Mouse (Mus musculus) CH12.LX (cell line): ENCODE results near the gene Arrdc2. TPM values are rescaled to one million over a fixed set of nuclear protein-coding genes. Genes with fewer than 3 reads are reported as not detected.

Experiments used
- DNase-seq: peaks from one replicate; pipeline ENCODE4 v3.0.0-alpha.2; 2013; ENCODE audit errors: extremely low read depth
- H3K27ac ChIP-seq: 2 replicates; pipeline ENCODE4 v1.5.1; 2012; ENCODE audit warnings: low read depth, mild to moderate bottlenecking, control low read depth, moderate library complexity; ENCODE audit not compliant: insufficient read depth
- H3K27me3 ChIP-seq: replicated peaks from 2 replicates; pipeline ENCODE3; 2012; ENCODE audit warnings: inconsistent platforms
- H3K36me3 ChIP-seq, 2 experiments: replicated peaks in 1 of 2; 2 replicates each; pipeline versions ENCODE3 to v1.6.1; 2012; ENCODE audit warnings: inconsistent platforms in 1 of 2, low read length in 1 of 2, mild to moderate bottlenecking in 1 of 2, mixed read lengths in 1 of 2, moderate library complexity in 1 of 2; ENCODE audit not compliant: control insufficient read depth in 1 of 2, insufficient read depth in 1 of 2
- H3K4me1 ChIP-seq, 2 experiments: 2 replicates each; pipeline ENCODE4 v1.6.1; 2012; ENCODE audit warnings: inconsistent platforms in 1 of 2, moderate library complexity in 1 of 2; ENCODE audit not compliant: insufficient read depth in 2 of 2, control insufficient read depth in 1 of 2
- H3K4me2 ChIP-seq: 2 replicates; pipeline ENCODE4 v1.6.1; 2012; ENCODE audit warnings: low read depth, mild to moderate bottlenecking, control low read depth; ENCODE audit not compliant: poor library complexity, insufficient read depth, severe bottlenecking
- H3K4me3 ChIP-seq, 3 experiments: fragments of 150-350 bp in 1 of 3; sonication (generic) in 1 of 3; replicated peaks in 1 of 3; 2 replicates each; pipeline versions ENCODE3 to v1.5.1; 2011 to 2012; ENCODE audit warnings: low read depth in 2 of 3, low read length in 2 of 3, mild to moderate bottlenecking in 2 of 3, moderate library complexity in 2 of 3, control low read depth in 1 of 3, improper control_type of control experiment in 1 of 3, inconsistent platforms in 1 of 3, mixed read lengths in 1 of 3; ENCODE audit not compliant: poor library complexity in 1 of 3
- H3K79me2 ChIP-seq: replicated peaks from 2 replicates; pipeline ENCODE4 v1.6.1; 2012; ENCODE audit warnings: mild to moderate bottlenecking, moderate library complexity; ENCODE audit not compliant: control insufficient read depth, poor library complexity, insufficient read depth, severe bottlenecking; ENCODE audit errors: extremely low read depth
- H3K9ac ChIP-seq: 2 replicates; pipeline ENCODE4 v1.6.1; 2012; ENCODE audit warnings: low read depth, mild to moderate bottlenecking, control low read depth, moderate library complexity; ENCODE audit not compliant: insufficient read depth
- H3K9me3 ChIP-seq: replicated peaks from 2 replicates; pipeline ENCODE3; 2012; ENCODE audit warnings: low read length, inconsistent platforms, mixed read lengths
- CHD2 ChIP-seq: IDR thresholded peaks from 2 replicates; pipeline ENCODE4 v1.6.1; 2011; ENCODE audit warnings: low read length, improper control_type of control experiment
- E2F4 ChIP-seq: IDR thresholded peaks from 2 replicates; pipeline ENCODE4 v1.6.1; 2011; ENCODE audit warnings: low read depth, low read length, improper control_type of control experiment; ENCODE audit not compliant: insufficient replicate concordance
- ELF1 ChIP-seq: IDR thresholded peaks from 2 replicates; pipeline ENCODE4 v1.6.1; 2014; ENCODE audit warnings: low read depth, mild to moderate bottlenecking, inconsistent platforms, low read length, improper control_type of control experiment
- EP300 ChIP-seq: IDR thresholded peaks from 2 replicates; pipeline ENCODE4 v1.6.1; 2011; ENCODE audit warnings: low read length, improper control_type of control experiment
- HCFC1 ChIP-seq: IDR thresholded peaks from 2 replicates; pipeline ENCODE4 v1.6.1; 2012; ENCODE audit warnings: low read depth, mild to moderate bottlenecking, inconsistent platforms, low read length, improper control_type of control experiment
- JUND ChIP-seq: conservative IDR thresholded peaks from 2 replicates; pipeline ENCODE4 v1.6.1; 2011; ENCODE audit warnings: low read depth, low read length, improper control_type of control experiment
- MAFK ChIP-seq: IDR thresholded peaks from 2 replicates; pipeline ENCODE4 v1.6.1; 2011; ENCODE audit warnings: low read length, improper control_type of control experiment; ENCODE audit not compliant: insufficient replicate concordance
- MAX ChIP-seq: IDR thresholded peaks from 2 replicates; pipeline ENCODE4 v1.6.1; 2011; ENCODE audit warnings: low read length, improper control_type of control experiment
- MAZ ChIP-seq: IDR thresholded peaks from 2 replicates; pipeline ENCODE4 v1.6.1; 2012; ENCODE audit warnings: low read depth, mild to moderate bottlenecking, inconsistent platforms, low read length, improper control_type of control experiment, moderate library complexity
- MYC ChIP-seq: IDR thresholded peaks from 2 replicates; pipeline ENCODE4 v1.6.1; 2011; ENCODE audit warnings: low read depth, mild to moderate bottlenecking, improper control_type of control experiment, low read length
- NELFE ChIP-seq: IDR thresholded peaks from 2 replicates; pipeline ENCODE4 v1.6.1; 2011; ENCODE audit warnings: low read depth, low read length, improper control_type of control experiment
- POLR2A ChIP-seq: IDR thresholded peaks from 2 replicates; pipeline ENCODE4 v1.6.1; 2011; ENCODE audit warnings: low read depth, mild to moderate bottlenecking, improper control_type of control experiment, low read length
- POLR2AphosphoS2 ChIP-seq: IDR thresholded peaks from 2 replicates; pipeline ENCODE4 v1.6.1; 2011; ENCODE audit warnings: low read depth, low read length, improper control_type of control experiment
- RAD21 ChIP-seq: IDR thresholded peaks from 2 replicates; pipeline ENCODE4 v1.6.1; 2011; ENCODE audit warnings: low read depth, mild to moderate bottlenecking, low read length, improper control_type of control experiment, moderate library complexity
- SIN3A ChIP-seq: IDR thresholded peaks from 2 replicates; pipeline ENCODE4 v1.6.1; 2012; ENCODE audit warnings: low read length, improper control_type of control experiment, inconsistent platforms
- SMC3 ChIP-seq: IDR thresholded peaks from 2 replicates; pipeline ENCODE4 v1.6.1; 2011; ENCODE audit warnings: low read depth, low read length, improper control_type of control experiment
- TCF12 ChIP-seq: IDR thresholded peaks from 2 replicates; pipeline ENCODE4 v1.6.1; 2014; ENCODE audit warnings: low read depth, mild to moderate bottlenecking, inconsistent platforms, low read length, improper control_type of control experiment
- ZKSCAN1 ChIP-seq: IDR thresholded peaks from 2 replicates; pipeline ENCODE4 v1.6.1; 2012; ENCODE audit warnings: low read depth, inconsistent platforms, low read length, improper control_type of control experiment, borderline replicate concordance
- ZMIZ1 ChIP-seq: IDR thresholded peaks from 2 replicates; pipeline ENCODE4 v1.6.1; 2012; ENCODE audit warnings: low read depth, mild to moderate bottlenecking, inconsistent platforms, low read length, improper control_type of control experiment
- dilution Hi-C: fragments of 300-500 bp; cut with MboI; formaldehyde crosslinking; loops from 2 replicates; pipeline ENCODE4 v1.14.3; 2020; ENCODE audit warnings: low sequenced_read_pairs; ENCODE audit not compliant: extremely low pct_unique_long_range_greater_than_20kb, extremely low pct_ligation_motif_present
- in situ Hi-C: fragments of 300-500 bp; cut with MboI; formaldehyde crosslinking; loops from 3 replicates; pipeline ENCODE4 v1.14.3; 2019; ENCODE audit warnings: low sequenced_read_pairs, low pct_ligation_motif_present, low pct_unique_long_range_greater_than_20kb, mixed read lengths
- polyA plus RNA-seq: library from polyadenylated mRNA; unstranded; fragments of >175 nt; gene quantifications from 2 replicates; pipeline ENCODE4 v1.2.1, GENCODE M21; 2012; ENCODE audit warnings: low read depth; ENCODE audit not compliant: insufficient read length
- total RNA-seq, 2 experiments: library from RNA; depleted of rRNA; stranded (reverse); fragments of 300-350 nt in 1 of 2; fragments of >200 nt in 1 of 2; gene quantifications; 2 replicates each; pipeline ENCODE4 v1.2.3; 2012 to 2014

Arrdc2 gene
- total and polyA plus RNA-seq, 3 experiments = 5.6 to 8.0 (median 6.1) TPM

DNA sequence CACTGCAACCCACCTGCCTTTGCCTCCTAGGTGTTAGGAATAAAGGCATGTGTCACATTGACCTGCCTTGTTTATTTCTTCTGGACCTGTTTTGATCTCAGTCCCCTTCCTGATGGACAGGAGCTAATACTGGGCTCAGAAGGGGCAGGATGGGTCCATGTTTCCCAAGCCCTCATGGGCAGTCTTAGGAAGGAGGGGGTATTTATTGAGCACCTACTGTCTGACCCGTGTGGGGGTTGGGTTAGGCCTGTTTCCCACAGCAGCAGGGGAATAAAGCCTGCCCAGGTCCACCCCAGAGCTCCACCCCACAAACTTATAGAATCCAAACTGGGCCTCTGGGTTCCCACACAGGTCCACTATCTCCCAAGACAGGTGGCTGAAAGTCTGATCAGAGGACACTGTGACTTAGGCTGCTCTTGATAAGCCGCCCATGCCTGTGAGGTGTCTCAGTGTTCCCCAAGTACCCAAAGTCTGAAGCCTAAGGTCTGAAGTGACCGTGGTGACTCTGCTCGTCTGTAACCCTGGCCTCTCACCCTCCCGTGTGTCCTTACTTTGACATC lies 3.8 kb upstream of the Arrdc2 start:
- Histone ChIP-seq H3K27ac (no peak overlapping the region), H3K4me1 (peaks cover 2 to 29% of the 10 kb centered on the region in 2 experiments; a peak in 3 of 4 replicates), H3K4me3 (no peak overlapping the region), H3K9me3 (no peaks in the 10 kb centered on the region), H3K79me2 (no peaks in the 10 kb centered on the region), H3K4me2 (no peak overlapping the region), H3K9ac (no peak overlapping the region), H3K27me3 (peaks cover 49% of the 10 kb centered on the region), H3K36me3 (no peaks in the 10 kb centered on the region)
- DNase-seq = no peak
- TF ChIP-seq SIN3A (no peak), MAFK (no peak), E2F4 (no peak), ZMIZ1 (no peak), SMC3 (no peak), CHD2 (no peak), HCFC1 (no peak), ELF1 (no peak), POLR2AphosphoS2 (no peak), MAX (no peak), NELFE (no peak), RAD21 (no peak), ZKSCAN1 (no peak)
- dilution Hi-C loops = no loop called here
- in situ Hi-C loops = loop anchor here (5.0 to 10.0 kb wide), 2 partner anchors 81 to 128 kb away; partner anchors contain the start of genes Gm3336 and Mpv17l2

DNA sequence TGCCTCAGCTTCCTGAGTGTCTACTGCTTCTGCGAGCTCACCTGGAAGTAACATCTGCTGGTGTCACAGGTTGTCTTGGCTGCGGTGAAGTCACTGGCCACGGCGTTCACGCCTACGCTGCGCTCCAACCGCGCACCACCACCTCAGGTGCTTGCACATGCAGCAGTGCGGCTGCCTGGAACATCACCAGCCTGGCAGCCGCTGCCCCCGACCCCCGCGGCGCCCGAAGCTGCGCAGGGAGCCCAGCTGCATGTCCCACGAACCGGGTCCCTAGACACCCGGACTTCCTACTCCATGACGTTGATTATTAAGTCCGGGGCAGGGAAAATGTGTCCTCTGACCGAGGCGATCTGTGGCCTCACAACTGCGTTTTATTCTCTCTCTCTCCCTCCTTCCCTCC lies 3.0 kb upstream of the Arrdc2 start:
- DNase-seq = no peak
- in situ Hi-C loops (loop anchor here (5.0 to 10.0 kb wide), 2 partner anchors 80 to 128 kb away; partner anchors contain the start of genes Gm3336 and Mpv17l2), dilution Hi-C loops (no loop called here)
- Histone ChIP-seq H3K79me2 (no peaks in the 10 kb centered on the region), H3K4me1 (peaks cover 2 to 29% of the 10 kb centered on the region in 2 experiments; a peak in 3 of 4 replicates), H3K27ac (no peak overlapping the region), H3K9ac (no peak overlapping the region), H3K4me3 (no peak overlapping the region), H3K9me3 (no peaks in the 10 kb centered on the region), H3K4me2 (no peak overlapping the region), H3K36me3 (no peaks in the 10 kb centered on the region), H3K27me3 (peaks cover 41% of the 10 kb centered on the region)
- TF ChIP-seq EP300 = no peak
- no peak for TF ChIP-seq MAZ
- no peak for TF ChIP-seq RAD21
- TF ChIP-seq CHD2 = no peak
- TF ChIP-seq TCF12 = no peak
- TF ChIP-seq HCFC1 = no peak
- no peak for TF ChIP-seq MYC
- TF ChIP-seq ZMIZ1 = no peak
- no peak for TF ChIP-seq ELF1
- TF ChIP-seq NELFE = no peak
- TF ChIP-seq MAX = no peak
- TF ChIP-seq JUND = no peak
- TF ChIP-seq POLR2A = no peak
